Mouse (Mus musculus) testis, adult 2 months (tissue): ENCODE measurements around the gene Ankle2.

ENCODE experiments used
- CTCF ChIP-seq: fragments of 200-500 bp; IDR thresholded peaks from 2 replicates; pipeline ENCODE4 v1.5.1; 2012; ENCODE audit warnings: low read depth, mild to moderate bottlenecking, inconsistent platforms, low read length, moderate library complexity; ENCODE audit not compliant: control insufficient read depth, insufficient read depth, insufficient replicate concordance
- POLR2A ChIP-seq: fragments of 200-500 bp; IDR thresholded peaks from 2 replicates; pipeline ENCODE4 v1.6.1; 2012; ENCODE audit warnings: low read depth, mild to moderate bottlenecking, inconsistent platforms, low read length, moderate library complexity; ENCODE audit not compliant: control insufficient read depth

DNA sequence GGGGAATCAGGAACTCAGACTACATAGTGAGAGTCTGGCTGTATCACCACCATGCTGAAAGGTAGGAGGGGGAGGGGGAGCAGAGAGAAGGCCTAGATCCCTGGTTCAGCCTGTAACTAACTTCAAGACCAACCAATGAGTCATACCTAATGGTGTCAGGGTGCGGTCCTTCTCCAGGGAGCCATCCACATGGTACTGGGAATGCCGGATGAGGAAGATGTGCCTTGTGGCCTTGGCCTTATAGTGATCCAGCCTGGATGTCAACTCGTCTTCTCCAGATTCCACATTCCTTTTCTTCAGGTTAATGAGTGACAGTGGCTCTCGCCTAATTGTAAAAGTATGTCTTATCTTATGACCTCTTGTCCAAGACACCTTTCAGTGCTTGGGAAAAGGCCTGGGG is 36.1 kb downstream of the Ankle2 start:
- TF ChIP-seq CTCF (no peak), POLR2A (no peak)
